Mouse (Mus musculus): ENCODE data around the gene Dbn1. TPM values are rescaled to one million over a fixed set of nuclear protein-coding genes. Genes with fewer than 3 reads are reported as not detected.

The Dbn1 gene
- total RNA-seq, 2 experiments from 2014 or later: not detected

DNA sequence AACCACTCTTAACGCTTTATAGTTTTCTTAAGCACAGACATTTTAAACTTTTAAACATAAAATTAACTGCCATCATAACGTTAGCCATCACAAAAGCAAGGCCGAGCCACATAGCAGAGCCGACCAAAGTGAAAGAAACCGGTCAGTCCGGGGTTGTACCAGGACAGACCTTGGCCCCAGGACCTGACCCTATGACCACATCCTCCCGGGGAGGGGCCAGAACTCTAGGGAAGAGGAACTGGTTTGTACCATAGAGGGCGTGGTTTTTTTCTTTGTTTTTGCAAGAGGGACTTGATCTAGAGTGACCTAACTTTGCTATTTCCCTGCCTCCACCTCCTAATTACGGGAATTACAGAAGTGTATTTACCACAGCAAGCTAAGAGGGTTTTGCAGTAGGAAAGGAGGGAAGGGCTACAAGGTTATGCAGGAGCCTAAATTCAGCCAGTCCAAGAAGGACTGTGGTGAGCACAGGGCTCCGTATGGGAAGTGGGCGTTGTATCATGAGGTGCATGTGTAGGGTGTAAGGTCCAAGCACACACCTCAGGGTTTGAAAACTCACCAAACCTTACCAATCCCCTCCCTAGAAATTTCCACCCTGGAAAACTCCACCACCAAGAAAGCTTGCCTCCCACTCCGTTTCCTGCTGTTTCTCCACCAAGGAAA lies 58.6 kb downstream of the Dbn1 start:
- no peak for ATAC-seq (replicated peaks; ENCODE audit: low FRiP score, low TSS enrichment, poor library complexity, severe bottlenecking)

DNA sequence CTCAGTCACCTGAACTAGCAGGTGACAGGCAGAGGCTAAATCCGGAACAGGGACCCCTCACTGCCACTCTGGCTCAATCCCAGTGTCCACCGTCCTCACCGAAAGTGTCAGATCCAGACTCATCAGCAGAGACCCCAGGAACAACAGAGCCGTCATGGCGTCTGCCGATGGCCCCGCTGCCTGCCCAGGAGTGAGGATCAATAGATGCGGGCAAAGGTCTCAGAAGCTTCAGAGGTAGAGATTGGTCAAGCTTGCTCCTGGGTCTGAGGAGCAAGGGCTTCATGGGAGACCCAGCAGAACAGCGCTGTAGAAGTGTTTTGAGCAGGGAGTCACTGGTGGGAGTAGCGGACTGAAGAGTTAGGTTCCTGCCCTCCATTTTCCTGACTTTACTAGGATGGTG lies 61.3 kb downstream of the Dbn1 start, which contains the start of gene F12:
Gene F12, minus strand, starts transcription at position 181 of the 400 bp plus-strand sequence.
- no peak for ATAC-seq (replicated peaks; ENCODE audit: low FRiP score, low TSS enrichment, poor library complexity, severe bottlenecking)

Other genes with a start within 250 kb of the Dbn1 start
- gene Prelid1, start 167.6 kb downstream of the Dbn1 start, total RNA-seq (2014; fragmentation: Nextera tagmentation): 173 and 220 TPM in 2 replicates
- gene Prelid1, start 167.6 kb downstream of the Dbn1 start, total RNA-seq (2017): 71.2 and 80.5 TPM in 2 replicates
- 88.0 and 120 TPM in 2 replicates for gene Rab24, start 166.2 kb downstream of the Dbn1 start, total RNA-seq (2014; fragmentation: Nextera tagmentation)
- gene Rab24, start 166.2 kb downstream of the Dbn1 start, total RNA-seq (2017): 13.0 and 30.0 TPM in 2 replicates
- gene Mxd3, start 158.3 kb downstream of the Dbn1 start, total RNA-seq (2014; fragmentation: Nextera tagmentation): 9.9 TPM in 1 of 2 replicates, not detected in the other
- gene Mxd3, start 158.3 kb downstream of the Dbn1 start, total RNA-seq (2017): 3.6 and 5.0 TPM in 2 replicates
- gene Lman2, start 125.3 kb downstream of the Dbn1 start, total RNA-seq (2014; fragmentation: Nextera tagmentation): 110 and 122 TPM in 2 replicates
- gene Lman2, start 125.3 kb downstream of the Dbn1 start, total RNA-seq (2017): 75.6 and 91.9 TPM in 2 replicates
- 6.9 and 11.9 TPM in 2 replicates for gene Rgs14, start 118.4 kb downstream of the Dbn1 start, total RNA-seq (2014; fragmentation: Nextera tagmentation)
- gene Rgs14, start 118.4 kb downstream of the Dbn1 start, total RNA-seq (2017): 1.8 and 3.2 TPM in 2 replicates
- not detected in 2 replicates for gene Slc34a1, start 89.9 kb downstream of the Dbn1 start, total RNA-seq (2014; fragmentation: Nextera tagmentation)
- gene Slc34a1, start 89.9 kb downstream of the Dbn1 start, total RNA-seq (2017): not detected in 2 replicates
- not detected in 2 replicates for gene Pfn3, start 72.9 kb downstream of the Dbn1 start, total RNA-seq (2014; fragmentation: Nextera tagmentation)
- gene Pfn3, start 72.9 kb downstream of the Dbn1 start, total RNA-seq (2017): not detected in 2 replicates
- gene F12, start 61.3 kb downstream of the Dbn1 start, total RNA-seq (2014; fragmentation: Nextera tagmentation): not detected in 2 replicates
- not detected in 2 replicates for gene F12, start 61.3 kb downstream of the Dbn1 start, total RNA-seq (2017)
- gene Grk6, start 43.0 kb downstream of the Dbn1 start, total RNA-seq (2014; fragmentation: Nextera tagmentation): 61.4 and 80.6 TPM in 2 replicates
- gene Grk6, start 43.0 kb downstream of the Dbn1 start, total RNA-seq (2017): 67.7 and 82.4 TPM in 2 replicates
- not detected in 2 replicates for gene Prr7, start 23.8 kb downstream of the Dbn1 start, total RNA-seq (2014; fragmentation: Nextera tagmentation)
- not detected in 2 replicates for gene Prr7, start 23.8 kb downstream of the Dbn1 start, total RNA-seq (2017)
- gene Pdlim7, start 25.6 kb upstream of the Dbn1 start, total RNA-seq (2014; fragmentation: Nextera tagmentation): 11.5 and 13.2 TPM in 2 replicates
- gene Pdlim7, start 25.6 kb upstream of the Dbn1 start, total RNA-seq (2017): 3.0 and 4.3 TPM in 2 replicates
- gene Dok3, start 41.2 kb upstream of the Dbn1 start, total RNA-seq (2014; fragmentation: Nextera tagmentation): 1.5 and 2.2 TPM in 2 replicates
- gene Dok3, start 41.2 kb upstream of the Dbn1 start, total RNA-seq (2017): 1.8 and 2.9 TPM in 2 replicates
- 55.0 and 56.4 TPM in 2 replicates for gene Ddx41, start 48.5 kb upstream of the Dbn1 start, total RNA-seq (2014; fragmentation: Nextera tagmentation)
- gene Ddx41, start 48.5 kb upstream of the Dbn1 start, total RNA-seq (2017): 58.9 and 64.3 TPM in 2 replicates
- 49.7 and 72.9 TPM in 2 replicates for gene Fam193b, start 83.0 kb upstream of the Dbn1 start, total RNA-seq (2014; fragmentation: Nextera tagmentation)
- 17.9 and 22.9 TPM in 2 replicates for gene Fam193b, start 83.0 kb upstream of the Dbn1 start, total RNA-seq (2017)
- gene Tmed9, start 85.6 kb upstream of the Dbn1 start, total RNA-seq (2014; fragmentation: Nextera tagmentation): 65.7 and 68.8 TPM in 2 replicates
- 145 and 158 TPM in 2 replicates for gene Tmed9, start 85.6 kb upstream of the Dbn1 start, total RNA-seq (2017)
- gene B4galt7, start 111.8 kb upstream of the Dbn1 start, total RNA-seq (2014; fragmentation: Nextera tagmentation): 8.2 and 9.4 TPM in 2 replicates
- gene B4galt7, start 111.8 kb upstream of the Dbn1 start, total RNA-seq (2017): 9.8 and 16.3 TPM in 2 replicates
- 60.6 and 73.2 TPM in 2 replicates for gene Caml, start 134.9 kb upstream of the Dbn1 start, total RNA-seq (2014; fragmentation: Nextera tagmentation)
- 57.7 and 60.8 TPM in 2 replicates for gene Caml, start 134.9 kb upstream of the Dbn1 start, total RNA-seq (2017)
- gene Ddx46, start 146.9 kb upstream of the Dbn1 start, total RNA-seq (2014; fragmentation: Nextera tagmentation): 87.1 and 100 TPM in 2 replicates
- 131 and 141 TPM in 2 replicates for gene Ddx46, start 146.9 kb upstream of the Dbn1 start, total RNA-seq (2017)
- 37.2 and 38.5 TPM in 2 replicates for gene B230219D22Rik, start 205.0 kb upstream of the Dbn1 start, total RNA-seq (2014; fragmentation: Nextera tagmentation)
- 25.8 and 36.3 TPM in 2 replicates for gene B230219D22Rik, start 205.0 kb upstream of the Dbn1 start, total RNA-seq (2017)
- 17.1 and 33.5 TPM in 2 replicates for gene Txndc15, start 226.5 kb upstream of the Dbn1 start, total RNA-seq (2014; fragmentation: Nextera tagmentation)
- 26.1 and 35.2 TPM in 2 replicates for gene Txndc15, start 226.5 kb upstream of the Dbn1 start, total RNA-seq (2017)
- 25.5 and 33.1 TPM in 2 replicates for gene Pcbd2, start 239.3 kb upstream of the Dbn1 start, total RNA-seq (2014; fragmentation: Nextera tagmentation)
- 12.9 and 23.9 TPM in 2 replicates for gene Pcbd2, start 239.3 kb upstream of the Dbn1 start, total RNA-seq (2017)